Mouse (Mus musculus) gastrocnemius, postnatal 36 days (tissue): Measurements from ENCODE around the gene Git1. TPM values are rescaled to one million over a fixed set of nuclear protein-coding genes. Genes with fewer than 3 reads are reported as not detected.
"Not testable (repeated sequence)": the region's sequence is repeated elsewhere in the genome, so short reads cannot be mapped to it uniquely, and the experiment has no call there.

Experiments
- DNase-seq, 2 experiments: peaks; one replicate each; pipeline ENCODE4 v3.0.0; 2022
- intact Hi-C: fragments of 180-260 bp; cut with DNase I; formaldehyde crosslinking; loops from one replicate; pipeline ENCODE4 v1.15.1; 2025
- total RNA-seq, 2 experiments: library from RNA; stranded (reverse); gene quantifications; 2 replicates each; pipeline ENCODE4 v1.2.3; 2021

The Git1 gene
- total RNA-seq, 2 experiments from 2014 or later, result 23.9 to 25.5 TPM

DNA sequence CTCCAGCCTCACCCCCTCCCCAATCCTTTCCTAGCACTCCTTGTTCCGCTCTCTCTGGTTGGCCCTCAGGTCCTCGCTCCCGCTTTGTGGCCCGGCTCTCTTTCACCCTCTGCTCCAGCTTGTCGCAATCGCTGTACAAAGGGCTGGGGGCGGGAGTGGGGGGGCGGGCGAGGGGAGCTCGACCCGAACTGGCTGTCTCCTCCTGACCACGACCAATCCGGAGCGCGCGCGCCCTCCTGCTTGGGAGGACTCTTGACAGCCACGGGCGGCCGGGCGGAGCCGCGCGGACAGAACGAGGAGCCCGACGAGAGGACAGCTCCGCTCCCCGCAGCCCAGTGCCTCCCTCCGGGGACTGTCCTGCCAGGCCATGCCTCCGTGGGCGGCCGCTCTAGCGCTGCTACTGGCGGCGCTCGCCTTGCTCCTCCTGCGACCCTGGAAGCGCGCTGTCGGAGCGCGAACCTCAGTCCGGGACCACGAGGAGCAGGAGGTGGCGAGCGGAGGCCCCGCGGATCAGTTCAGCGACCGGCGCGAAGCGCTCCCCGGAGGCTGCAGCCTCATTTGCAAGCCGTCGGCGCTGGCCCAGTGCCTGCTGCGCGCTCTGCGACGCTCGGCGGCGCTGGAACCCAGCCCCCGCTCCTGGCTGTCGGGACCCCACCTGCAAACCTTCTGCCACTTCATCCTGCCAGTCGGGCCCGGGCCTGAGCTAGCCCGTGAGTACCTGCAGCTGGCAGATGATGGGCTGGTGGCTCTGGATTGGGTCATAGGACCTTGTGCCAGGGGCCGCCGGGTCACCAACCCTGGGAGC lies 21.7 kb downstream of the Git1 start, which contains the start of gene Abhd15:
Abhd15 (plus strand) TSS at position 290 of the 805 bp plus-strand sequence.
- peak; percentile 73 to 75 for DNase-seq
- intact Hi-C loops, result loop anchor here (5.0 kb wide), 1 partner anchor 112 kb away; no protein-coding TSS in a partner anchor

DNA sequence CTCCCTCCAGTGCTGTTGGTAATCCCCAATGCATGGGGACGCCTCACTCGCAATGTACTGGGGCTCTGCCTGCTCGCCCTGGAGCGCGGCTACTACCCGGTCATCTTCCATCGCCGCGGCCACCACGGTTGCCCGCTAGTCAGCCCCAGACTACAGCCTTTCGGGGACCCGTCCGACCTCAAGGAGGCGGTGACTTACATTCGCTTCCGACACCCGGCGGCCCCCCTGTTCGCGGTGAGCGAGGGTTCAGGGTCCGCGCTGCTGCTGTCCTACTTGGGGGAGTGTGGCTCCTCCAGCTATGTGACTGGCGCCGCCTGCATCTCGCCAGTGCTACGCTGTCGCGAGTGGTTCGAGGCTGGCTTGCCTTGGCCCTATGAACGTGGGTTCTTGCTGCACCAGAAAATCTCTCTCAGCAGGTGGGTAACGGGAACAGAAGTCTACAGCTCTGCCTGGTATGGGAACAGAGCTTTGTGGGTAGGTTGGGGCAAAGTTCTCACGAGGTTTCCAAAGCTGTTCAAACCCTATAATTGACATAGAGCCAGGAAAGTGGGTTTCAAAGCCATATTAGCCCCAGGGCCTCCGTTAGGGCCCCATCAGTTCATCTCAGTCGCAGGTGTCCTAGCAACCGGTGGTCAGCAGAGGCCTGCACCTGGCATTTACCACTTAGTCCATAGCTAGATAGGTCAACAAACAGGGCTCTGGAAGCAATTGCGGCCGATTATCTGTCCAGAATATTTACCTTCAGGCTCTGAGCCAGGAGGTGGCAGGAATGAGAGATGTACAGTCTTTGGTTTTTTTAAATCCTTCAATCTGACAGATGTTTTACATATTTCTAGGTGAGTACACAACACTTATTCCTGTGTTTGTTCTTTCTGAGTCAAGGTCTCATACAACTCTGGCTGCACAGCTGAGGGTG lies 22.5 kb downstream of the Git1 start, which contains the start of gene Trp53i13:
Trp53i13 (minus strand) TSS at position 344 of the 916 bp plus-strand sequence.
- intact Hi-C loops, result no loop called here
- peak in 1 of 2 experiments; percentile 19 for DNase-seq

DNA sequence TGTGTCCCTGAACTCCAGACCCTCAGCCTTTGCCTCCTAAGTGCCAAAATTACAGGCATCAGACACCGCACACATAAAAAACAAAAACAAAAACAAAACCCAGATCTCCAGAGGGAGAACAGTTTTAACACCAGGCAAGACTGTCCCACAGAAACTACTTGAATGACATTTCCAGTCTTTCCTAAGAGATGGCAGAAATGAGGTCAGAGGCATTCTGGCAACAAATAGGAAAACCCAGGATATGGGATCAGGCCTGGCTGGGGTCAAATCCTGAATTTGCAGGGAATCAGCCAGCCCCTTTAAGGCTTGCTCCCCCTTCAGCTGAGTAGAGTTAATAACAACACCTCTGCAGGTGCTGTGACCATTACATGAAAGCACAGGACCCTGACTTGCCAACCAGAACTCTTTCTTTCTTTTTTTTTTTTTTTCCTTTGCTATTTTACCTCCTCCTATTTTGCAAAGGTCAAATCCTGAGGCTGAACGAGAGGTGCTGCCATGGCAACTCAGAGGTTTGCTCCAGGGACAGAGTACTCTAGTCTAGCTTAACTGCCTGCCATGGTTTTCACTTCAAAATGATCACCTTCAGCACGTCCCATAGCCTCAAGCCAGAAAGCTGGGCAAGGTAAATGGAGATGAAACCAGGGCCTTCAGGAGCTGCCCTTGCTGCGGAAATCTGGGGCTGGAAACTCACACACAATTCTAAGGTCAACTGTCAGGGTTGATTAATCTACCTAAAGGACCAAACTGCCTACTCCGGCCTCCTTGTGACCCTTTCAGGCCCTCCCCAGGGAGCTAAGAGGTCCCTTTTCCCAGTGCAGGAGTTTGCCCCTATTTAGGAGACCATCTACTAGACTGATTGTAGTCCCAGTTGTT lies 23.4 kb downstream of the Git1 start:
- intact Hi-C loops, result no loop called here
- DNase-seq, result no peak

DNA sequence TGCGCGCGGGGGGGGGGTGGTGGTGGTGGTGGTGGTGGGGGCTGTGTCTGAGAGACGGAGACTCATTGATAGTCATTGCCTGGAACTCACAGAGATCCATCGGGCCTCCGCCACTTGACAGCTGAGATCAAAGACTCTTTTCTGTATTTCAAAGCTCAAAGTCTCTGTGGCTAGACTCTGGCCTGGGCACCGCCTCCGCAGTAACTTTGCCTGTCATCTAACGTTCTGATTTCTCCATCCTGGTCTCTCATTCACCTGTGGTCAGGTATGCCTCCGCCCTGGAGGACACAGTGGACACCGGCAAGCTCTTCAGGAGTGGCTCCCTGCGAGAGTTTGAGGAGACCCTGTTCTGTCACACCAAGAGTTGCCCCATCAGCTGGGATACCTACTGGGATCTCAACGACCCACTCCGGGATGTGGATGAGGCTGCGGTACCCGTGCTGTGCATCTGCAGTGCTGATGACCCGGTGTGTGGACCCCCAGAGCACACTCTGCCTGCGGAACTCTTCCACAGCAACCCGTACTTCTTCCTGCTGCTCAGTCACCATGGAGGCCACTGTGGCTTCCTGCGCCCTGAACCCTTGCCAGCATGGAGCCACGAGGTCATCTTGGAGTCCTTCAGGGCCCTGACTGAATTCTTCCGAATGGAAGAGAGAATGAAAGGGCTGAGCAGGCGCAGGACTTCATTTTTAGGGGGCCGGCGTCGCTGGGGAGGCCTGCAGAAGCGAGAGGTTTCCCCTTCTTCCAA lies 24.9 kb downstream of the Git1 start:
- intact Hi-C loops, result no loop called here
- no peak for DNase-seq

DNA sequence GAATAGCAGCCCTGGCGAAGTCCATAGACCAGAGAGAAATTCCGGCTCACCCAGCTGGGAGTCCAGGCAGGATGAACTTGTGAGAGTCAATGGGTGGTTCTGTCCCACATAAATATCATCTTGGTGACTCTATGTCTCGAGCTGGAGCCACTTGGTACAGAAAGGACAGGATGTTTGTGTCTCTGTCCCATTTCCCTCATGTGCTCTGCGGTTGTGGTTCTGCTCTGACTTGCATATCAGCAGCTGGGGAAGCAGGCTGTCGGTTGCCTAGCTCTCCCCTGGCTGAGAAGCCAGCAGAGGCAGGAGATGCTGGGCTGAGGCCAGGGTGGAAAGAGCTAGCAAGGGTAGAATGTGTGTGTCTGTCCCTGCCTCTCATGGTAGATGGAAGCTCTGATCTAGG lies 25.7 kb downstream of the Git1 start, which contains the start of gene Gm10392:
Gm10392 (minus strand) TSS at position 156 of the 400 bp plus-strand sequence.
- DNase-seq, result peak in 1 of 2 experiments; percentile 5
- intact Hi-C loops, result no loop called here

DNA sequence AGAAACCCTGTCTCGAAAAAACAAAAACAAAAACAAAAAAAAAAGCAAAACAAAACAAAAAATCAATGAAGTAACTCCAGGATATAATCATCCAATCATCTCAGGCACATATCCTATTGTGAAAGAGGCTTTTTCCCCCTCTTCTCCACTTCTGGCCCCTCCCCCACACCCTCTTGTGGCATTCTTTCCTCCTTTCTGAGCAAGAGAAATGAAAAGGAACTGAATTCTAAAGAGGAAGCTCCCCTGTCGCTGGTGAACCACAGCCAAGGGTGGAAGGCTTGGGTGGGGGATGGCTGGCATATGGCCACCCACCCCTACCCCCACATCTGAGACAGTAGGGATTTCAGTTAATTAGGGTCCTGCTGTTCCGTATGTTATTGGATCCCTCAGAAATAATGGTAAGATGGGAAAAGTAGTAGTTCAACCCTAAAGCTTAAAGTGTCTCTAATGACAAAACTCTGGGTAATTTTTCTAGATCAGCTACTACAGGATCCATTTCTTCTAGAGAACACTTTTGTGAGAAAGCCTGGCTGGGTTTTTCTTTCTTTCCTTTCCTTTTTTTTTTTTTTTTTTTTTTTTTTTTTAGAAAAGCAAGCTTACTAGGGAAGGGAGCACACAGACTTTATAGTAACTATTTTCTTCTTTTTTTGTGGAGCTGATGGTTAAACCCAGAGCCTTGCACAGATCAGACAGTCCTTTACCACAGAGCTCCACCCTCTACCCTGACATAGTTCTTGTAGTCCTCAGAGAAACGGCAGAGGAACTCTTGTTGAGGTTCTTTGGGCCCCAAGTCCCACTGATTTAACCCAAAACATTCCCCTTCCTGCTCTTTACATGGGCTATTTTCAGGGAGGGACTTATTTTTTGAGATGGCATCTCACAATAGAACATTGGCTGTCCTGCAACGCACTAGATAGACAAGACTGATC lies 27.5 kb downstream of the Git1 start:
- intact Hi-C loops, result no loop called here
- DNase-seq, result peak in 1 of 2 experiments; percentile 28

DNA sequence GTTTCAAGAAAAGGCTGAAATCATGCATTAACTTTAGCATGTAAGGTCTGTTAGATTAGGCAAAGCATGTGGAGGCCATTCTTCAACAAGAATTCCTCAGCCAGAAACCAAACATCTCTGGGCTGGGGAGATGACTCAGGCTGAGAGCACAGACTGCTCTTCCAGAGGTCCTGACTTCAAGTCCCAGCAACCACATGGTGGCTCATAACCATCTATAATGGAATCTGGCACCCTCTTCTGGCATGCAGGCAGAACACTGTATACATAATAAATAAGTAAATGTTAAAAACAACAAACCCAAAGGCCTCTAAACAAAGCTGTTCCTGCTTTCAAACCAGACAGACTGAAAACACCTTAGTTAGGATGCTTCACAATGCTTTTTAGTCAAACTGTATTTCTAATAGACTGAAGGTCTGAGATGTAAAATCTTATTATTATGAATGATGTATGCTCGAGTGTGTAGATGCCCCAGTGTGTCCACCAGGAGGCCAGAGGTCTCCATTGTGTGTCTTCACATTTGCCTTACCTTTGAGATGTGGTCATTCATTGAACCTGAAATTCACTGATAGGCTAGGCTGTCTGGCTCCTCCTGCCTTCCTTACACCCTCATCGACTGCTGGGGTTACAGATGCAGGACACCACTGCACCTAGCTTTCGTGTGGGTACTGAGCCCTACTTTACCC lies 32.6 kb downstream of the Git1 start:
- intact Hi-C loops, result no loop called here
- no peak for DNase-seq

DNA sequence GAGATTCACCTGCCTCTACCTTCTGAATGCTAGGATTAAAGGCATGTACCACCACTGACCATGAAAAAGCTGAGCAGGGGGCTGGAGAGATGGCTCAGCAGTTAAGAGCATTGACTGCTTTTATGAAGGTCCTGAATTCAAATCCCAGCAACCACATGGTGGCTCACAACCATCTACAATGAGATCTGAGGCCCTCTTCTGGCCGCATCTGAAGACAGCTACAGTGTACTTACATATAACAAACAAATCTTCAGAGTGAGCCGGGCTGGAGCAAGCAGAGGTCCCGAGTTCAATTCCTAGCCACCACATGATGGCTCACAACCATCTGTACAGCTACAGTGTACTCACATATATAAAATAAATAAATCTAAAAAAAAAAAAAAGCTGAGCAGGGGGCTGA lies 35.1 kb downstream of the Git1 start:
- intact Hi-C loops, DNase-seq: not testable (repeated sequence)

DNA sequence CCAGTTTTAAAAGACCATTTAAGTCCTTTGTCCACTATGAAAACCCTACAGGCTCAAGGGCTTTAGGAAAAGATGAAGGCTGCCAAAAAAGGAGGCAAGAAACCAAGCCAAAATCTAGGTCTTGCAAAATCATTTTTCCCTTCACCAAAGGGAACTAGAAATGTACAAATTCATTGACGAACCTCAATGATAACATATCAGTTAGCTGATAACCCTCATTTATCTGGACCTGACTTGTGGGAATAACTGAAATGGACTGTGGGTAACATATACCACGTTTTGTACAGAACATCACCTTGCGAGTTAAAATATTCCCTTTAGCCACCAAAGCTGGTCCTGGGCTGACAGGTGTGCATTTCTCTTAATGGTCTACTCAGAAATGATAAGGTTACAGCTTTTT lies 36.3 kb downstream of the Git1 start:
- no peak for DNase-seq
- intact Hi-C loops, result no loop called here

DNA sequence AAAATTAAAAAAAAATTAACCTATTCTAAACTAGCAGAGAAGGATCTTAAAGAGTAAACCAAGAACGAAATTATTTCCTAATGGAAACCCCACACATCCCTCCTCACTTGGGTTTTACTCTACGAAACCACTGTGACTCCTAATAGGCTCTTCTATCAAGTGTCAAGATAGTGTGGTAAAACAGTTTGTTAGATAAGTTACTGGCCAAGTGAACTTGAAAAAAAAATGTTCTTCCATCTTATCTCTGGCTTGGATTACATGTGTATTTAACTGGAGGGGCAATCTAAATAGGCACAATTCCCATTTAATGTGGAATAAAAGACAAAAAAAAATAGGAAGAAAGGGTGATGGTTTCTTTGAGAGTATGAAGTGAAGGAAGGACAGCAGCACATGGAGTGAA lies 37.5 kb downstream of the Git1 start:
- intact Hi-C loops, result no loop called here
- no peak for DNase-seq

DNA sequence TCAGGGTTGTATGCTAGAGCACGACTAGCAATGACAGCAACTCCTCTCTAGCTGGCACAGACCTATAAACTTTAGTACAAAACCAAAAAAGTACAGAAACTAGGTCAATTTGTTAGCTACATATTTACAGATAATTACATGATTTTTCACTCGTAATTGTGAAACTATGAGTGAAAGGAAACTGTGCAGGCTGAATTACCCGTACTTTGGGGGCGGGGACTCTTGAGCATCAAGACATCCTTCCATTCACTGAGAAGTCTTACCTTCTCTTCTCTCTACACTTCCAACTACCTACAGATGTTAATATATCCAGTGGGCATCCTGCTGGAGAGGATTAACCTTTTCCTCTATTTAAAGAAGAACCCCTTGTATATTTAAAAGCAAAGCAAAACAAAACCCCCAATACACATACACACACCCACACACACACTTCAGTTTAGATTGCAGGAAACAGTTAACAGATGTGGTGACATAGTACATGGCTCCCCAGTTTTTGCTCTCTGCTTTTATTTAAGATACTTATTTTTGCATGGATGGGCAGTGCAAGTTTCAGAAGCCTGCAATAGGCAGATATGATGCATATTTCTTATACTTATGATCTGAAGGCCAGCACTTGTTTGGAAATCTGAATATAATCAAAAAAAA lies 39.0 kb downstream of the Git1 start:
- intact Hi-C loops, result no loop called here
- DNase-seq, result no peak

DNA sequence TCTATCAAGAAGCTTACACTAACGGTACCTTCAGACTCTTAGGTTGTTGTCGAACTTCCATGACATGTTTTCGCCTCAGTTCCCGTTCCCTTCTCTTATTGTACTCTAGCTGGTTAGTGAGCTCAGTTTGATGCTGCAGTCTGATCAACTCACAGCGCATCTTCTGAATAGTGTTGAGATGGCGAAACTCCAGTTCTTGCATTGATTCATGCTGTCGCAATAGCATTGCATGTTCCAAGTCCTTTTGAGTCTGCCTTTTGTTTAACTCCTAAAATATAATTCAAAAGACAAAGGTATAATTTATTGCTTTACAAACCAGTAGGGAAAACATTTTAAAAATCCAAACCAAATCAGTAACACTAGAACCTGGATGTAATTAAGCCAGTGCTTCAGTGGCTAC lies 51.9 kb downstream of the Git1 start:
- intact Hi-C loops, result no loop called here

More for the DNA sequence above, 51.9 kb downstream of the Git1 start:
- DNase-seq, result no peak

Other genes with a start within 250 kb of the Git1 start
- 100 to 1,000 TPM; 140 to 181 TPM for gene Coro6, start 31.2 kb upstream of the Git1 start, total RNA-seq
- 1 to 10 TPM; 7.3 to 8.3 TPM for gene Ankrd13b, start 3.9 kb upstream of the Git1 start, total RNA-seq
- gene Abhd15, start 21.6 kb downstream of the Git1 start, total RNA-seq, result under 1 TPM; 0.28 to 0.52 TPM
- 1 to 10 TPM; 2.9 to 3.6 TPM for gene Trp53i13, start 22.4 kb downstream of the Git1 start, total RNA-seq
- gene Gm10392, start 25.6 kb downstream of the Git1 start, total RNA-seq, result not detected
- gene Taok1, start 114.3 kb downstream of the Git1 start, total RNA-seq, result 10 to 100 TPM; 33.7 to 36.4 TPM
- gene Nufip2, start 192.6 kb downstream of the Git1 start, total RNA-seq, result 10 to 100 TPM; 31.2 to 35.4 TPM
- not detected for gene Cryba1, start 231.7 kb downstream of the Git1 start, total RNA-seq